Mouse (Mus musculus): ENCODE results near the gene Lmtk3.

- TF ChIP-seq CTCF (IDR thresholded peaks at IDR 0.05; ENCODE audit: extremely low read depth, insufficient read length, insufficient replicate concordance, low read depth, low read length): no peak
- no peak for TF ChIP-seq POLR2A (IDR thresholded peaks at IDR 0.05; ENCODE audit: low read depth, low read length)
Observed at GRCm38 (mm10) chr7:45831128-45831525, 47.6 kb downstream of the Lmtk3 start.
